Mouse (Mus musculus) stomach, embryonic 16.5 days (tissue): ENCODE results near the gene Kcnj10. TPM values are rescaled to one million over a fixed set of nuclear protein-coding genes. Genes with fewer than 3 reads are reported as not detected.

ENCODE experiments used
- ATAC-seq: fragments of 200-750 bp; cut with Nextera tagmentation; 2 replicates; pipeline ENCODE4 v1.8.0; 2017; ENCODE audit warnings: moderate number of reproducible peaks, moderate TSS enrichment; ENCODE audit not compliant: insufficient read depth, low FRiP score
- H3K27ac ChIP-seq: fragments of 300-500 bp; sonication (generic); 2 replicates; pipeline ENCODE4 v1.5.1; 2014; ENCODE audit warnings: low read length
- H3K27me3 ChIP-seq: fragments of 300-500 bp; sonication (generic); 2 replicates; pipeline ENCODE4 v1.6.1; 2014; ENCODE audit warnings: low read length, control low read depth, mixed read lengths; ENCODE audit not compliant: control insufficient read depth, insufficient read depth
- H3K36me3 ChIP-seq: fragments of 300-500 bp; sonication (generic); 2 replicates; pipeline ENCODE4 v1.6.1; 2014; ENCODE audit warnings: low read length; ENCODE audit not compliant: control insufficient read depth, insufficient read depth
- H3K4me1 ChIP-seq: fragments of 300-500 bp; sonication (generic); 2 replicates; pipeline ENCODE4 v1.6.1; 2014; ENCODE audit warnings: low read length, control low read depth, mixed read lengths; ENCODE audit not compliant: control insufficient read depth, insufficient read depth
- H3K4me2 ChIP-seq: fragments of 300-500 bp; sonication (generic); 2 replicates; pipeline ENCODE4 v1.6.1; 2014; ENCODE audit warnings: low read depth, low read length, mixed read lengths
- H3K4me3 ChIP-seq: fragments of 300-500 bp; sonication (generic); replicated peaks from 2 replicates; pipeline ENCODE4 v1.5.1; 2014; ENCODE audit warnings: mild to moderate bottlenecking, low read length
- H3K9ac ChIP-seq: fragments of 300-500 bp; sonication (generic); 2 replicates; pipeline ENCODE4 v1.6.1; 2014; ENCODE audit warnings: low read length
- H3K9me3 ChIP-seq: fragments of 300-500 bp; sonication (generic); replicated peaks from 2 replicates; pipeline ENCODE4 v1.6.1; 2016; ENCODE audit warnings: low read length, control low read depth; ENCODE audit not compliant: control insufficient read depth
- WGBS: fragments of 180-500 bp; shearing (Covaris S2); extraction: QIAGEN DNeasy Blood & Tissue Kit; methylation state at CpG from one replicate; pipeline ENCODE4 v1.1.7; 2014; 5-methylcytosine and 5-hydroxymethylcytosine counted together
- polyA plus RNA-seq: library from polyadenylated mRNA; unstranded; fragments of >200 nt; fragmentation: Nextera tagmentation; extraction: Ambion mirVana; gene quantifications from 2 replicates; pipeline ENCODE4 v1.2.1, GENCODE M21; 2015

Kcnj10 gene
- polyA plus RNA-seq, 1 experiment from 2014 or later: 0.19 TPM

DNA sequence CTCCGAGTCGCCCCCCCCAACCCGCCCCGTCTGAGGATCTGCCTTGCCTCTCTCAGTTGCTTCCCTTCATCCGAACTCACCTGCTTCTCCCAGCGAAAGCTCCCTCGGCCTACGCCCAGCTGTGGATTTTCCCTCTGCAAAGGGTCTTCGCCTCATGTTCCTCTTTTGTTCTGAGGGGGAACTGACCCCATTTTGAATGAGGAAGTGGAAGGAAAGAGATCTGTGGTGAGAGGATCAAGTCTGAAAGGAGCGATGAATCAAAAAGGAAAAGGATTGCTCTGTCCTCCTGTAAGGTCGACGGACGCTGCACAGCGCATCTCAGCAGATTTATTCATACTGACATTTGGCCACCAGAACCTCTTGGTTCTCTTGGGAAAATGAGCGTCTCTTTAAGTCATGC, 5.2 kb upstream of the Kcnj10 start:
- Histone ChIP-seq H3K27me3 (peaks cover 16% of the 10 kb centered on the region), H3K4me2 (no peak overlapping the region), H3K36me3 (no peaks in the 10 kb centered on the region), H3K4me3 (no peak overlapping the region), H3K9me3 (no peaks in the 10 kb centered on the region), H3K27ac (no peak overlapping the region), H3K4me1 (peaks cover 4% of the 10 kb centered on the region), H3K9ac (no peak overlapping the region)
- ATAC-seq: no peak
- WGBS: 69% methylated on average over 15 of the region's 15 CpGs

DNA sequence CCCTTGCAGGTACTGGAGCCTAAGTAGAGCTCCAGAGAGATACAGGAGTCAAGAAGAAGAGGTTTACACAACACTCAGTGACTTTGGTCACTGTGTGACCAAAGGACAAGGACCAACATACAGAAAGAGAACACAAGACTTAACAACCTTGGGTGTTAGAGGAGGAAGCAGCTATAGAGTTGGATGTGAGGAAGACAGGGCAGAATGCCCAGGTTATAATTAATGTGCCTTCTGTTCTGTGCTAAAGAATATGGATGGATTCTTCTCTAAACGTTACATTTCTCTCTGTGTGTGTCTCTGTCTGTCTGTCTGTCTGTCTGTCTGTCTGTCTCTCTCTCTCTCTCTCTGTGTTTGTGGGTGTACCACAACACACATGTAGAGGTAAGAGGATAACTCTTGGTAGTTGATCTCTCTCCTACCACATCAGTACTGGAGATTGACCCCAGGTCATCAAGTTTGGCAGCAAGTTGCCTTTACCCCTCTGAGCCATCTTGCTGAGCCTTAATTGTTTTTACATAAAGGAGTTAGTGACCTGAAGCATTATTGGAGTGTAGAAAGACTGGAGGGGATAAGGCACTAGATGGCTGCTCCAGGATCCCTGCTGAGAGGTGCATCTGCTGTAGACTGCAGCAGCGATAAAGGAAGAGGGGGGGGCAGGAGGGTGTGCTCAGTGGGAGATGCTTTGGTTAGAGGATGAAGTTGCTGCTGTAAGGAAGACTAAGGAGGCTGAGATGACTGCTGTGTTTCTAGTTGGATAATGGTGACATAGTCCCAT, 3.4 kb upstream of the Kcnj10 start:
- 44% methylated on average over 2 of the region's 2 CpGs for WGBS
- ATAC-seq: no peak
- no peak overlapping the region for H3K27ac ChIP-seq
- H3K4me2 ChIP-seq: no peak overlapping the region
- H3K9me3 ChIP-seq: no peaks in the 10 kb centered on the region
- no peaks in the 10 kb centered on the region for H3K36me3 ChIP-seq
- no peak overlapping the region for H3K4me3 ChIP-seq
- H3K27me3 ChIP-seq: peaks cover 30% of the 10 kb centered on the region
- H3K4me1 ChIP-seq: peaks cover 4% of the 10 kb centered on the region
- H3K9ac ChIP-seq: no peak overlapping the region

DNA sequence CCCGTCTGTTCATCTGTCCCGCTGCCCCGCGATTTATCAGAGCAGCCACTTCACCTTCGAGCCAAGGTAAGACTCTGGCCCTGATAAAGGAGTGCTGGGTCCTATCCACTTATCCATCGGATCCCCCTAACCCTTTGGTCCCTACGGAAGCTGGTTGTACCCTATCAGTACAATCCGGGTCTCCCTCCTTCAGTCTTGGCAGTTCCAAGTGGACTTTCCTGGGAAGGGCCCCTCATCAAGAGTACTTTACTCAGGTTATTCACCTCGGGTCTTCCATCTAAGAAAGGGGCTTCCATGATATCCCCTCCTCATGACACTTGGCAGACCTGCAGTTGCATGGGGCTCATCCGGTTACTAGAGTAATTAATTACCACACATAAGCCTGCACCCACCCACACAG, 376 bp downstream of the Kcnj10 start:
- no peaks in the 10 kb centered on the region for H3K9me3 ChIP-seq
- H3K4me3 ChIP-seq: peak overlapping the region; percentile 47
- peaks cover 4% of the 10 kb centered on the region for H3K4me1 ChIP-seq
- WGBS: 12% methylated on average over 10 of the region's 10 CpGs
- H3K27ac ChIP-seq: no peak overlapping the region
- no peak for ATAC-seq
- peaks cover 27% of the 10 kb centered on the region for H3K27me3 ChIP-seq
- H3K9ac ChIP-seq: no peak overlapping the region; the same call in 1 of the 2 replicates
- peak overlapping the region; percentile 59 for H3K4me2 ChIP-seq
- no peaks in the 10 kb centered on the region for H3K36me3 ChIP-seq

DNA sequence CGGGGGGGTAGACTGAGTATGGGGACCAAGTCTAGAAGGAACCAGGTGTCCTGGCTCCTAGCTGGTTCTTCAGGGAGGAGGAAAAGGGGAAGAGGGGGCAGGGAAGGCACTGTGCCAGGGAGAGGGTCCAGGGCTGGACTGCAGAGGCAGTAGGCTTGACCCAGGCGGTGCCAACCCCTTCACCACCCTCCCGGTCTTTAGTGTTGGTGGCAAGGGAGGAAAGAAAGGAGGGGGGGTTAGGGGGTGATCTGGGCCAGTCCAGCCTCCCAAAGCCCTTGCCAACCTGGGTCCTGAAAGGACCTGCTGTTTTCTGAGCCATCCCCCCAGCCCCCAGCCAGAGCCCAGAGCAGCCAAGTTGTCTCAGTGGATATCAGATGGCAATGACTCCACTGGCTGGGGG, 1.7 kb downstream of the Kcnj10 start:
- Histone ChIP-seq H3K4me3 (no peak overlapping the region), H3K27ac (no peak overlapping the region), H3K4me2 (no peak overlapping the region), H3K4me1 (peaks cover 4% of the 10 kb centered on the region), H3K9ac (no peak overlapping the region), H3K9me3 (no peaks in the 10 kb centered on the region), H3K27me3 (peaks cover 27% of the 10 kb centered on the region), H3K36me3 (no peaks in the 10 kb centered on the region)
- WGBS: 86% methylated on average over 3 of the region's 3 CpGs
- no peak for ATAC-seq

DNA sequence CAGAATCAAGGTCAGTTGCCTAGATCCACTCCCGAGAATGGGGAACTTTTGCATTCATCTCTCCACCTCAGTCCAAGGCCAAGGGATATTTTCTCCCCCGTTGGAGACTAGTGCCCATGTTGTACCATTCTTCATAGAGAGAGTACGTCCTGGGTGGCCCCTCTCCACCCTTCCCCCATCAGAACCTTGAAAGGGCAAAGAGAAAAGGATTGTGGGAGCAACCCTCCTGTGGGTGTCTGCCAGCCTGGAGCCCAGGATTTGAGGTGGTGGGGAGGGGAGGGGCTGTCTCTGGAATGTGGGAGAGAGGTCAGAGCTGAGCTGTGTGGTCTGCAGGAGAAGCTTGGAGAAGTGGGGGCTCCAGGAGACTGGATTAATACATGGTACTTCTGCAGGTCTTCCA, 2.9 kb downstream of the Kcnj10 start:
- peaks cover 27% of the 10 kb centered on the region for H3K27me3 ChIP-seq
- H3K36me3 ChIP-seq: no peaks in the 10 kb centered on the region
- H3K4me2 ChIP-seq: no peak overlapping the region
- no peak for ATAC-seq
- no peak overlapping the region for H3K27ac ChIP-seq
- no peaks in the 10 kb centered on the region for H3K9me3 ChIP-seq
- H3K4me3 ChIP-seq: no peak overlapping the region
- WGBS: 48% methylated on average over 3 of the region's 3 CpGs
- H3K4me1 ChIP-seq: peaks cover 4% of the 10 kb centered on the region
- H3K9ac ChIP-seq: no peak overlapping the region

DNA sequence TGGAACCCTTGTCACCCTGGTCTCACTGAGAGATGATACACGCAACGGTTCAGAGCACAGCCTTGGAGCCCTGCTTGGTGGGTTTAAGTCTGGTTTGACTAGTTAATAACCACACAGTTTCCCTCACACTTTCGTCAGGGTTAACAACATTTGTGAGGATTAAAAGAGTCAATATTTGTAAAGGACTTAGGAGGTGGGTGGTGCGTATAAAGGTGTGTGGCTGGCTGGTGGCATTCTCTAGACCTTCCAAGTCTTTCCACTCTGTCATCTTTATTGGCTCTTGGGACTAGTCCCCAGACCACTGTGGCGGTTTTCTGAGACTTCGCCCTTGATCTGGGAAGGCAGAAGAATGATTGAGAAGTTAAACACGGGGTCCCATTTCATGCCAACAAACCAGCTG, 3.8 kb downstream of the Kcnj10 start:
- no peak overlapping the region for H3K4me2 ChIP-seq
- peaks cover 4% of the 10 kb centered on the region for H3K4me1 ChIP-seq
- peaks cover 25% of the 10 kb centered on the region for H3K27me3 ChIP-seq
- no peaks in the 10 kb centered on the region for H3K9me3 ChIP-seq
- 51% methylated on average over 7 of the region's 7 CpGs for WGBS
- H3K9ac ChIP-seq: no peak overlapping the region
- H3K4me3 ChIP-seq: no peak overlapping the region
- H3K27ac ChIP-seq: no peak overlapping the region
- no peaks in the 10 kb centered on the region for H3K36me3 ChIP-seq
- peak; percentile 45; the same call in 1 of the 2 replicates for ATAC-seq

DNA sequence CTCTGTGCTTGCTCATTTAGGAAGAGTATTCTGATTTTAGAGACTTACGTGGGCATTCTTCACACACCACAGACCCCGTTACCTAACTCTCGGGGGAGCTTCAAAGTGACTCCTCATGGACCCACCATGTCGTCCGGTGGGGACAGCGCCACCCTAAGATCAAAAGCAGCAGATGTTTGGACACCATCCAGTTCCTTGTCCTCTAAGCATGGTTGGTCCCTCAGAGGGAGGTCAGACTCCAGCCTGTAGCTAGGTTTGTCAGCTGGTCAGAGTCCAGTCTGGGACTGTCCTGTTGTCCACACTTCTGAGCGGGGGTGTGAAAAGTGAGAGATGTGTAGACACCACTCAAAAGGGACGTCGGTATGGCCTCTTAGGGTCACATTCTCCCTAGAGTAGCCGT, 5.7 kb downstream of the Kcnj10 start:
- peaks cover 12% of the 10 kb centered on the region for H3K27me3 ChIP-seq
- H3K4me3 ChIP-seq: no peak overlapping the region
- no peaks in the 10 kb centered on the region for H3K36me3 ChIP-seq
- no peak overlapping the region for H3K4me2 ChIP-seq
- H3K27ac ChIP-seq: no peak overlapping the region
- ATAC-seq: no peak
- H3K9ac ChIP-seq: no peak overlapping the region
- WGBS: 81% methylated on average over 10 of the region's 10 CpGs
- H3K9me3 ChIP-seq: no peaks in the 10 kb centered on the region
- peaks cover 9% of the 10 kb centered on the region; the same call in 1 of the 2 replicates for H3K4me1 ChIP-seq

DNA sequence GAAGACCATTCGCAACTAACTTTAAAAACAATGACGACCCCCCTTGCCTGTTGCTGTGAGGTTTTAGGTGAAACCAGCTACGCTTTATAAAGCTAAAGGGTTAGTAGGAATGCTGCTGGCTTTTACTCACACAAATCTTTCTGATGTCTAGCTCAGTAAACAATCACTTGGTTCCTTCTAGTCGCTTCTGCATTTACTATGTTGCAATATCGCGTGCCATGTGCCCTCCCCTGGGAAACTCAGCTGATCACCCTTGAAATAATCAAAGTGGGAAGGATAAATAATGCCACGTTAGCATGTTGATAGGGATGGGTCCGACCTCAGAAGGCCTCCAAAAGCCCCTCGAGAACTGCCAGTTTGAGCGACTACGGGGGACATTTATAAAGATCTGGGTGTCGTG, 6.4 kb downstream of the Kcnj10 start:
- Histone ChIP-seq H3K4me2 (no peak overlapping the region), H3K4me1 (peaks cover 9% of the 10 kb centered on the region; the same call in 1 of the 2 replicates), H3K4me3 (no peak overlapping the region), H3K36me3 (no peaks in the 10 kb centered on the region), H3K27ac (no peak overlapping the region), H3K9ac (no peak overlapping the region), H3K9me3 (no peaks in the 10 kb centered on the region), H3K27me3 (peaks cover 5% of the 10 kb centered on the region)
- WGBS: 82% methylated on average over 12 of the region's 12 CpGs
- ATAC-seq: no peak

DNA sequence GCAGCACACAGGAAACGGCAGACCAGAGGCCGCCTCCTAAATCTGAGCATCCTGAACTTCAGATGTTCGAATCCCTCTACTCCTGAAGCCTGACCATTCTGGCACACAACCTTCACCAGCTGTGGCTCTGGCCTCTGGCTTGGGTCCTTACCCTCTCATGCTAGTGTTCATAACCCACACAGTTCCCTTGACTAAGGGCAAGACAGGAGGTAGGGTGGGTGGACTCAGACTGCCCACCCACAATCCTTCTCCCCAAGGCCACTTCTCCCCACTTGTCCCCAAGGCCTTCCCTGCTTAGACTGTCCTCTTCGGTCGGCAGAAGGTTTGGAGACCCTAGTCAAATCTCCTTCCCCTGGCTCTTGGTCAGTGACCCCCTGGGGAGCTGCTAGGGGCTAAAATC, 8.5 kb downstream of the Kcnj10 start:
- H3K9ac ChIP-seq: no peak overlapping the region
- H3K9me3 ChIP-seq: no peaks in the 10 kb centered on the region
- H3K4me1 ChIP-seq: peaks cover 9% of the 10 kb centered on the region; the same call in 1 of the 2 replicates
- 69% methylated on average over 5 of the region's 5 CpGs for WGBS
- H3K4me3 ChIP-seq: no peak overlapping the region
- no peak for ATAC-seq
- H3K27me3 ChIP-seq: no peaks in the 10 kb centered on the region
- no peak overlapping the region for H3K27ac ChIP-seq
- no peak overlapping the region for H3K4me2 ChIP-seq
- no peaks in the 10 kb centered on the region for H3K36me3 ChIP-seq
